Mouse (Mus musculus): ENCODE results near the gene Patz1. TPM values are rescaled to one million over a fixed set of nuclear protein-coding genes. Genes with fewer than 3 reads are reported as not detected.

Patz1 gene
- polyA plus RNA-seq, 1 experiment from 2014 or later = 48.7 TPM

DNA sequence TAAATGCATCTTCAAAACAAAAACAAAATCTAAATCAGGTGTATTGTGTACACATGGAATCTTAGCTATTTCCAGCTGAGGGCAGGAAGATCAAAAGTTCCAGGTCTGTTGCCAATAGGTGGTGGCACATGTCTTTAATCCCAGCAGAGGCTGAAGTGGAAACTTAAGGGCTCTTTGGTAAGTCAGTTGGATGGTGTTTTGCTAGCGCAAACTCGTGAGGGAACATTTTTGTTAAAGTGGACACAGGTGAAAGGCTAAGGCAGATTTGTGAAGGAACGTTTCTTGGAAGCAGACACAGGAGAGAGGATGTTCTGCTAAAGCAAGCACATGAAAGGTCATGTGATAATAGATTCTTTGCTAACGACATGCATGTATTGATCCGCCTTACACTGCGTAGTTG is 5.0 kb upstream of the Patz1 start:
- Histone ChIP-seq H3K4me2 (replicated peaks) (no peak overlapping the region), H3K27me3 (no peaks in the 10 kb centered on the region), H3K36me3 (no peaks in the 10 kb centered on the region), H3K4me1 (peaks cover 9% of the 10 kb centered on the region), H3K9ac (no peak overlapping the region), H3K4me3 (no peak overlapping the region), H3K9me3 (no peaks in the 10 kb centered on the region), H3K27ac (no peak overlapping the region)
- WGBS = 88% methylated on average over 6 of the region's 6 CpGs
- no peak for ATAC-seq (ENCODE audit: low FRiP score, low read depth)

GRCm38 (mm10) chr11:3285940-3286339 is 2.7 kb upstream of the Patz1 start:
- no peak overlapping the region for H3K4me2 ChIP-seq (replicated peaks)
- H3K4me1 ChIP-seq = peaks cover 10% of the 10 kb centered on the region
- no peaks in the 10 kb centered on the region for H3K27me3 ChIP-seq
- ATAC-seq (ENCODE audit: low FRiP score, low read depth) = no peak
- no peak overlapping the region for H3K4me3 ChIP-seq
- H3K9me3 ChIP-seq = no peaks in the 10 kb centered on the region
- WGBS = 90% methylated on average over 3 of the region's 3 CpGs
- H3K36me3 ChIP-seq = no peaks in the 10 kb centered on the region; the same call in 1 of the 2 replicates
- H3K9ac ChIP-seq = no peak overlapping the region
- no peak overlapping the region for H3K27ac ChIP-seq

GRCm38 (mm10) chr11:3287131-3287530 is 1.5 kb upstream of the Patz1 start:
- no peaks in the 10 kb centered on the region; the same call in 1 of the 2 replicates for H3K36me3 ChIP-seq
- H3K4me3 ChIP-seq = no peak overlapping the region
- no peak overlapping the region for H3K9ac ChIP-seq
- no peak for ATAC-seq (ENCODE audit: low FRiP score, low read depth)
- no peak overlapping the region for H3K27ac ChIP-seq
- no peaks in the 10 kb centered on the region for H3K9me3 ChIP-seq
- H3K27me3 ChIP-seq = no peaks in the 10 kb centered on the region
- WGBS = 50% methylated on average over 6 of the region's 6 CpGs
- no peak overlapping the region for H3K4me2 ChIP-seq (replicated peaks)
- peaks cover 14% of the 10 kb centered on the region for H3K4me1 ChIP-seq

GRCm38 (mm10) chr11:3287921-3288320 is 753 bp upstream of the Patz1 start:
- H3K27me3 ChIP-seq = no peaks in the 10 kb centered on the region
- H3K4me2 ChIP-seq (replicated peaks) = peak overlapping the region; percentile 100
- no peak overlapping the region; the same call in 1 of the 2 replicates for H3K27ac ChIP-seq
- H3K36me3 ChIP-seq = peaks cover under 1% of the 10 kb centered on the region
- 66% methylated on average over 5 of the region's 5 CpGs for WGBS
- H3K9ac ChIP-seq = peak overlapping the region; percentile 95
- no peaks in the 10 kb centered on the region for H3K9me3 ChIP-seq
- ATAC-seq (ENCODE audit: low FRiP score, low read depth) = no peak
- H3K4me3 ChIP-seq = peak overlapping the region; percentile 83
- peaks cover 18% of the 10 kb centered on the region for H3K4me1 ChIP-seq

- Histone ChIP-seq H3K9ac (peak overlapping the region; percentile 95), H3K36me3 (peaks cover 15% of the 10 kb centered on the region), H3K27me3 (no peaks in the 10 kb centered on the region), H3K27ac (peak overlapping the region; percentile 100), H3K4me3 (peak overlapping the region; percentile 83), H3K4me2 (replicated peaks) (peak overlapping the region; percentile 100), H3K9me3 (no peaks in the 10 kb centered on the region), H3K4me1 (peaks cover 33% of the 10 kb centered on the region)
- WGBS = under 1% methylated on average over 35 of the region's 40 CpGs
- ATAC-seq (ENCODE audit: low FRiP score, low read depth) = peak; percentile 89
These were observed 678 bp downstream of the Patz1 start for GRCm38 (mm10) chr11:3289302-3289802.

GRCm38 (mm10) chr11:3289803-3290639 is 1.3 kb downstream of the Patz1 start:
- Histone ChIP-seq H3K9ac (peak overlapping the region; percentile 95), H3K4me3 (peak overlapping the region; percentile 83), H3K27ac (peak overlapping the region; percentile 100), H3K4me1 (peaks cover 39% of the 10 kb centered on the region), H3K27me3 (no peaks in the 10 kb centered on the region), H3K9me3 (no peaks in the 10 kb centered on the region), H3K4me2 (replicated peaks) (peak overlapping the region; percentile 100), H3K36me3 (peaks cover 21% of the 10 kb centered on the region)
- WGBS = under 1% methylated on average over 74 of the region's 92 CpGs
- peak; percentile 67 for ATAC-seq (ENCODE audit: low FRiP score, low read depth)

DNA sequence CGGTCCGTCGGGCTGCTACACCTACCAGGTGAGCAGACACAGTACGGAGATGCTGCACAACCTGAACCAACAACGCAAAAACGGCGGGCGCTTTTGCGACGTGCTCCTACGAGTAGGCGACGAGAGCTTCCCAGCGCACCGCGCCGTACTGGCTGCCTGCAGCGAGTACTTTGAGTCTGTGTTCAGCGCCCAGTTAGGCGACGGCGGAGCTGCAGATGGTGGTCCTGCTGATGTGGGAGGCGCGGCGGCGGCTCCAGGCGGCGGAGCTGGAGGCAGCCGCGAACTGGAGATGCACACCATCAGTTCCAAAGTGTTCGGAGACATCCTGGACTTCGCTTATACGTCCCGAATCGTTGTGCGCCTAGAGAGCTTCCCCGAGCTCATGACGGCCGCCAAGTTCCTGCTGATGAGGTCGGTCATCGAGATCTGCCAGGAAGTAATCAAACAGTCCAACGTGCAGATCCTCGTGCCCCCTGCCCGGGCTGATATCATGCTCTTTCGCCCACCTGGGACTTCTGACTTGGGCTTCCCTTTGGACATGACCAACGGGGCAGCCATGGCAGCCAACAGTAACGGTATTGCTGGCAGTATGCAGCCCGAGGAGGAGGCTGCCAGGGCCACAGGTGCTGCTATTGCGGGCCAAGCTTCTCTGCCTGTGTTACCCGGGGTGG is 2.1 kb downstream of the Patz1 start:
- Histone ChIP-seq H3K36me3 (peaks cover 29% of the 10 kb centered on the region), H3K9me3 (no peaks in the 10 kb centered on the region), H3K27me3 (no peaks in the 10 kb centered on the region), H3K4me3 (peak overlapping the region; percentile 83), H3K9ac (peak overlapping the region; percentile 95), H3K27ac (peak overlapping the region; percentile 100), H3K4me2 (replicated peaks) (peak overlapping the region; percentile 100), H3K4me1 (peaks cover 45% of the 10 kb centered on the region)
- WGBS = under 1% methylated on average over 50 of the region's 50 CpGs
- ATAC-seq (ENCODE audit: low FRiP score, low read depth) = no peak

- Histone ChIP-seq H3K4me3 (peak overlapping the region; percentile 83), H3K27me3 (no peaks in the 10 kb centered on the region), H3K4me2 (replicated peaks) (peak overlapping the region; percentile 100), H3K27ac (peak overlapping the region; percentile 100), H3K4me1 (peaks cover 49% of the 10 kb centered on the region), H3K9ac (peak overlapping the region; percentile 95), H3K9me3 (no peaks in the 10 kb centered on the region), H3K36me3 (peaks cover 36% of the 10 kb centered on the region)
- WGBS = 2% methylated on average over 26 of the region's 26 CpGs
- no peak for ATAC-seq (ENCODE audit: low FRiP score, low read depth)
These were observed 2.8 kb downstream of the Patz1 start for GRCm38 (mm10) chr11:3291311-3292061.

DNA sequence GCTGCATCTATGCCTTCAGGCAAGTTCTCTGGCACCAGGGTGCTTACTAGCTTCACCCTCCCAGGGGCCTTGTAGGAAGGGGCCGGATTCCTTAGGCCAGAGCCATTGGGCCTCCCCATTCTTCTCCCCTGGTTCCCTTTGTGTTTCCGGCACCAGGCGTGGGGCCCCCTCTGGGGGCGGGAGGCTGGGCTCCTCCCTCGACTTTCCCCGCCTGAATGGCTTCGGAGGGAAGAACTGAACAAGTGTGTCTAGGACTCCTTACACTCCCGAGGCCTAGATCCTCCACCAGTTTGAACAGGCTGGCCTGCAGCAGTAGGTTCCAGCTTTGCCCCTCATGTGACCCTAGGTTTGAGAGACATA is 3.4 kb downstream of the Patz1 start:
- ATAC-seq (ENCODE audit: low FRiP score, low read depth) = no peak
- peaks cover 41% of the 10 kb centered on the region for H3K36me3 ChIP-seq
- no peaks in the 10 kb centered on the region for H3K9me3 ChIP-seq
- 0% methylated on average over 8 of the region's 8 CpGs for WGBS
- H3K27ac ChIP-seq = peak overlapping the region; percentile 100
- H3K9ac ChIP-seq = peak overlapping the region; percentile 95
- H3K4me2 ChIP-seq (replicated peaks) = peak overlapping the region; percentile 100
- H3K4me3 ChIP-seq = peak overlapping the region; percentile 83
- H3K4me1 ChIP-seq = peaks cover 49% of the 10 kb centered on the region
- no peaks in the 10 kb centered on the region for H3K27me3 ChIP-seq

GRCm38 (mm10) chr11:3292711-3293249 is 4.1 kb downstream of the Patz1 start:
- no peak for ATAC-seq (ENCODE audit: low FRiP score, low read depth)
- Histone ChIP-seq H3K9ac (peak overlapping the region; percentile 95), H3K4me2 (replicated peaks) (peak overlapping the region; percentile 100), H3K36me3 (peaks cover 49% of the 10 kb centered on the region), H3K27me3 (no peaks in the 10 kb centered on the region), H3K4me3 (peak overlapping the region; percentile 83), H3K27ac (peak overlapping the region; percentile 100), H3K4me1 (peaks cover 47% of the 10 kb centered on the region), H3K9me3 (no peaks in the 10 kb centered on the region)
- WGBS = 2% methylated on average over 8 of the region's 8 CpGs

- WGBS = 58% methylated on average over 4 of the region's 4 CpGs
- Histone ChIP-seq H3K9me3 (no peaks in the 10 kb centered on the region), H3K4me3 (peak overlapping the region; percentile 83), H3K36me3 (peaks cover 55% of the 10 kb centered on the region), H3K27ac (peak overlapping the region; percentile 100; the same call in 1 of the 2 replicates), H3K4me1 (peaks cover 41% of the 10 kb centered on the region), H3K27me3 (no peaks in the 10 kb centered on the region), H3K4me2 (replicated peaks) (peak overlapping the region; percentile 100), H3K9ac (peak overlapping the region; percentile 95)
- no peak for ATAC-seq (ENCODE audit: low FRiP score, low read depth)
These were observed 4.7 kb downstream of the Patz1 start for GRCm38 (mm10) chr11:3293361-3293760.

All from limb, embryonic 13.5 days (tissue).